ENCODE assay signal across 9 mouse cellular contexts in the genomic region with DNA sequence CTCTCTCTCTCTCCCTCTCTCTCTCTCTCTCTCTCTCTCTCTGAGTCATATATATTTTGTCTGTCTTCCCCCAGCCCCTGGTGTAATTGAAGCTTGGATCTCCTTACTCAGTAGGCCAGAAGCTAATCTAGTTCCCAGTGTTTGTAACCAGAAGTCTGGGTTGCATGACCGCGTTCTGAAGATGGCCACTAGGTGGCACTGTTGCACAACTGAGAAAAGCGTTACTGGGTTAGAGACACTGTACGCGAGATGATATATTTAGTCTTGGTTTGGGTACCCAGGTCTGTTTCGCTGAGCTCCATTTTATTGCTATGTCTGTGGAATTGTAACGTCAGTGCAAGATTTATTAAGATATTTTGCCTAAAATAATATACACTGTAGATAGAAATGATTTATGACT. TPM values are rescaled to one million over a fixed set of nuclear protein-coding genes. Genes with fewer than 3 reads are reported as not detected.
DNase-seq lines count a peak whose midpoint lies in the region; ATAC-seq lines count a peak whose summit lies in the region.
"Had no signal": no experiment of that assay in that cellular context is flagged by ENCODE, and none has a peak within 500 bp of the region (broad histone marks: within the 10 kb centered on the region; RNA-seq: fewer than 3 reads in every experiment).

No protein-coding gene starts in this region.

- 4% methylated on average over 7 of the region's 7 CpGs for WGBS in hindbrain, embryonic 14.5 days

- H3K27ac ChIP-seq in hindbrain, embryonic 14.5 days = no peak overlapping the region

- no peaks in the 10 kb centered on the region for H3K27me3 ChIP-seq in hindbrain, embryonic 14.5 days (ENCODE audit: control insufficient read depth, insufficient read depth, low read length)

- H3K9ac ChIP-seq in hindbrain, embryonic 14.5 days = no peak overlapping the region

- no peak overlapping the region for H3K4me3 ChIP-seq in hindbrain, embryonic 14.5 days (replicated peaks; ENCODE audit: low read length)
- H3K4me3 ChIP-seq: myocyte had no signal

- H3K9me3 ChIP-seq in hindbrain, embryonic 14.5 days (ENCODE audit: control insufficient read depth, low read length) = no peaks in the 10 kb centered on the region

- H3K4me1 ChIP-seq in hindbrain, embryonic 14.5 days (replicated peaks; ENCODE audit: control insufficient read depth, insufficient read depth, low read length) = no peaks in the 10 kb centered on the region

- peak; percentile 70; the same call in 1 of the 2 replicates for ATAC-seq in hindbrain, embryonic 14.5 days (ENCODE audit: low FRiP score)

- H3K36me3 ChIP-seq in hindbrain, embryonic 14.5 days (replicated peaks; ENCODE audit: control insufficient read depth, insufficient read depth) = no peaks in the 10 kb centered on the region

- DNase-seq in R1 (ENCODE audit: low read depth, low spot score) = peak; percentile 88
- peak; percentile 81 for DNase-seq in cerebellum, adult 8-10 months
- DNase-seq in forelimb bud, embryonic 11.5 days (ENCODE audit: low read depth, low spot score) = peak; percentile 90
- DNase-seq in hindbrain, embryonic 14.5 days (ENCODE audit: low spot score) = peak; percentile 98
- peak; percentile 93 to 94 for DNase-seq in layer of hippocampus, postnatal 10 days (ENCODE audit: low spot score in 2 of 2)
- peak; percentile 59 for DNase-seq in lung, postnatal 25 days (ENCODE audit: low spot score)
- DNase-seq in retina, postnatal 7 days (ENCODE audit: low read depth, low spot score) = peak; percentile 77
- peak; percentile 41 to 59 for DNase-seq in urinary bladder, adult 18-20 months (ENCODE audit: low spot score in 2 of 2)

- no peak overlapping the region for H3K4me2 ChIP-seq in hindbrain, embryonic 14.5 days (replicated peaks)

RNA-seq across cellular contexts. Expression of gene Gm6793, which starts 31.1 kb away (rescaled TPM):
- polyA plus RNA-seq in hindbrain, embryonic 14.5 days (2014; fragmentation: Nextera tagmentation; extraction: Ambion mirVana) = 0.39 and 1.2 TPM in 2 replicates
- not detected for total RNA-seq in layer of hippocampus, postnatal 10 days (2021)

RNA-seq across cellular contexts. Expression of gene Terf2ip, which starts 34.7 kb away (rescaled TPM):
- polyA plus RNA-seq in hindbrain, embryonic 14.5 days (2014; fragmentation: Nextera tagmentation; extraction: Ambion mirVana) = 57.4 and 60.0 TPM in 2 replicates
- total RNA-seq in layer of hippocampus, postnatal 10 days (2021) = 10 to 100 TPM; 37.1 to 37.9 TPM

RNA-seq across cellular contexts. Expression of gene Kars, which starts 34.8 kb away (rescaled TPM):
- polyA plus RNA-seq in hindbrain, embryonic 14.5 days (2014; fragmentation: Nextera tagmentation; extraction: Ambion mirVana) = 190 and 196 TPM in 2 replicates
- total RNA-seq in layer of hippocampus, postnatal 10 days (2021) = 10 to 100 TPM; 83.3 to 96.7 TPM

RNA-seq across cellular contexts. Expression of gene Adat1, which starts 53.8 kb away (rescaled TPM):
- polyA plus RNA-seq in hindbrain, embryonic 14.5 days (2014; fragmentation: Nextera tagmentation; extraction: Ambion mirVana) = 4.9 and 6.0 TPM in 2 replicates
- 1 to 10 TPM; 5.0 to 5.2 TPM for total RNA-seq in layer of hippocampus, postnatal 10 days (2021)
